Mouse (Mus musculus): ENCODE data around the gene Wbp1l. TPM values are rescaled to one million over a fixed set of nuclear protein-coding genes. Genes with fewer than 3 reads are reported as not detected.

Wbp1l gene
- polyA plus RNA-seq, 1 experiment: 26.6 TPM

DNA sequence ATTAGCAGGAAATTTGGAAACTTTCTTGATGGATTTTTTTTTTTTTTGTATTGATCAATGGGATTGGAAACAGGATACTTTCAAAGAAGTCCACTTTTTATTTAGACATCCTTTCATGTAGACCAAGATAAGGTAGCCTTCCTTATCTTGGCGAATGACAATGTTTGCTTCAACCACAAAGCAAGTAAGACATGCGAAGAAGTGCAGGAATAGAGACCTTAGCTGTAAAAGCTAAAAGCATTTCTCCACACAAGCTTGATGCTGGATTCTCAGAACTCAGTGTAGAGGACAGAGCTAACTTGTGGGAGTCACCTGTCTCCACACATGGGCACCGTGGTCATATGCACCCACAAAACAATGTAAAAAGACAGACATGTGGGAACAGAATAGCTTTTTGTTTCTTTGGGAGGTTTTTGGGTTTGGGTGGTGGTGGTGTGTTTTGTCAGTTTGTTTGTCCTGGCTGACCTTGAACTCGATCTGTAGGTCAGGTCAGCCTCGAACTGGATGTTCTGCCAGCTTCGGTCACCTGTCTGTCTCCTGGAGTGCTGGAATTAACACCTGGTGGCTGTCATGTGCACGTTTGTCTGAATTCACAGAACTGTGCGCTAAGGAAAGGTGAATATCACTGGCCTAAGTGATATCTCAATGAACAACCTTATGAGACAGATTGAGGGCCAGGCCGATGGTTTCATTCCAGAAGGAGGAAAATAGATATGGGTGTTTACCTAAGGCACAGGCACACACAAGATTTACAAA lies 107.8 kb downstream of the Wbp1l start:
- no peak overlapping the region; the same call in 1 of the 2 replicates for H3K4me3 ChIP-seq (ENCODE audit: insufficient read depth, low read length)
- H3K27ac ChIP-seq (ENCODE audit: insufficient read depth, low read length): no peak overlapping the region
- TF ChIP-seq POLR2A (IDR thresholded peaks at IDR 0.05; ENCODE audit: extremely low read depth, insufficient read depth, low read length) (no peak), CTCF (IDR thresholded peaks at IDR 0.05; ENCODE audit: extremely low read depth, insufficient read depth, low read length) (no peak)
- no peaks in the 10 kb centered on the region for H3K4me1 ChIP-seq (ENCODE audit: control insufficient read depth, insufficient read depth, low read length)

Other genes starting within 250 kb of the Wbp1l start
- gene 2310034G01Rik, start 248.8 kb upstream of the Wbp1l start, polyA plus RNA-seq (2012; rRNA removed): 1.7 and 2.4 TPM in 2 replicates
- 183 and 188 TPM in 2 replicates for gene Actr1a, start 203.3 kb upstream of the Wbp1l start, polyA plus RNA-seq (2012; rRNA removed)
- gene Sufu, start 202.2 kb upstream of the Wbp1l start, polyA plus RNA-seq (2012; rRNA removed): 9.5 and 10.0 TPM in 2 replicates
- 44.7 and 47.1 TPM in 2 replicates for gene Trim8, start 97.4 kb upstream of the Wbp1l start, polyA plus RNA-seq (2012; rRNA removed)
- 213 and 216 TPM in 2 replicates for gene Arl3, start 25.9 kb upstream of the Wbp1l start, polyA plus RNA-seq (2012; rRNA removed)
- gene Sfxn2, start 25.7 kb upstream of the Wbp1l start, polyA plus RNA-seq (2012; rRNA removed): 5.1 and 5.5 TPM in 2 replicates
- 0.04 TPM in 1 of 2 replicates, not detected in the other for gene Cyp17a1, start 74.1 kb downstream of the Wbp1l start, polyA plus RNA-seq (2012; rRNA removed)
- gene Borcs7, start 90.8 kb downstream of the Wbp1l start, polyA plus RNA-seq (2012; rRNA removed): 19.2 and 21.2 TPM in 2 replicates
- gene As3mt, start 108.4 kb downstream of the Wbp1l start, polyA plus RNA-seq (2012; rRNA removed): 15.5 and 15.8 TPM in 2 replicates
- gene Cnnm2, start 162.5 kb downstream of the Wbp1l start, polyA plus RNA-seq (2012; rRNA removed): 27.5 and 28.9 TPM in 2 replicates